Mouse (Mus musculus): Measurements from ENCODE around the gene Il1r1.
A peak's percentile ranks its signal among the peaks of the same experiment; 100 is the strongest.
"Not testable (repeated sequence)": the region's sequence is repeated elsewhere in the genome, so short reads cannot be mapped to it uniquely, and the experiment has no call there.

The Il1r1 gene

GRCm38 (mm10) chr1:40273491-40273890 lies 48.6 kb downstream of the Il1r1 start:
- no peak for DNase-seq

- DNase-seq: no peak
These were observed 50.6 kb downstream of the Il1r1 start for GRCm38 (mm10) chr1:40275285-40276013.

- no peak for DNase-seq
These were observed 53.1 kb downstream of the Il1r1 start for GRCm38 (mm10) chr1:40277944-40278343.

GRCm38 (mm10) chr1:40278720-40279119 lies 53.8 kb downstream of the Il1r1 start:
- no peak for DNase-seq

- DNase-seq: no peak
These were observed 54.4 kb downstream of the Il1r1 start for GRCm38 (mm10) chr1:40279182-40279743.

- DNase-seq: no peak
These were observed 57.1 kb downstream of the Il1r1 start for GRCm38 (mm10) chr1:40281950-40282349.

- no peak for DNase-seq
These were observed 57.5 kb downstream of the Il1r1 start for GRCm38 (mm10) chr1:40282394-40282793.

GRCm38 (mm10) chr1:40283995-40284394 lies 59.1 kb downstream of the Il1r1 start:
- no peak for DNase-seq

GRCm38 (mm10) chr1:40290489-40291255 lies 65.8 kb downstream of the Il1r1 start:
- no peak for DNase-seq

GRCm38 (mm10) chr1:40292231-40292630 lies 67.4 kb downstream of the Il1r1 start:
- DNase-seq: no peak

- DNase-seq: no peak
These were observed 69.0 kb downstream of the Il1r1 start for GRCm38 (mm10) chr1:40293891-40294290.

GRCm38 (mm10) chr1:40294824-40295223 lies 69.9 kb downstream of the Il1r1 start:
- no peak for DNase-seq

- DNase-seq: no peak
These were observed 73.2 kb downstream of the Il1r1 start for GRCm38 (mm10) chr1:40298053-40298452.

GRCm38 (mm10) chr1:40303179-40303866 lies 78.4 kb downstream of the Il1r1 start:
- no peak for DNase-seq

- not testable (repeated sequence) for DNase-seq
These were observed 79.4 kb downstream of the Il1r1 start for GRCm38 (mm10) chr1:40304321-40304720.

- no peak for DNase-seq
These were observed 81.2 kb downstream of the Il1r1 start for GRCm38 (mm10) chr1:40306111-40306510.

GRCm38 (mm10) chr1:40311123-40311522 lies 86.2 kb downstream of the Il1r1 start:
- DNase-seq: peak; percentile 18

- no peak for DNase-seq
These were observed 86.7 kb downstream of the Il1r1 start for GRCm38 (mm10) chr1:40311625-40312024.

- no peak for DNase-seq
These were observed 89.1 kb downstream of the Il1r1 start for GRCm38 (mm10) chr1:40314016-40314415.

- DNase-seq: no peak
These were observed 92.8 kb downstream of the Il1r1 start for GRCm38 (mm10) chr1:40317657-40318056.

- no peak for DNase-seq
These were observed 96.9 kb downstream of the Il1r1 start for GRCm38 (mm10) chr1:40321824-40322223.

- no peak for DNase-seq
These were observed 97.7 kb downstream of the Il1r1 start for GRCm38 (mm10) chr1:40322543-40322942.

GRCm38 (mm10) chr1:40324457-40324856 lies 99.6 kb downstream of the Il1r1 start, which contains the start of gene Il1rl2:
TSS of gene Il1rl2 (plus strand) at chr1:40324610.
- DNase-seq: peak; percentile 55

All from lung, postnatal 14 days (tissue).